Mouse (Mus musculus) CH12F3 (cell line): ENCODE measurements around the gene Stk32b.

Experiments used
- in situ Hi-C: fragments of 300-500 bp; cut with MboI; formaldehyde crosslinking; loops from 2 replicates; pipeline ENCODE4 v1.14.3; 2020; ENCODE audit warnings: low sequenced_read_pairs

The Stk32b gene

DNA sequence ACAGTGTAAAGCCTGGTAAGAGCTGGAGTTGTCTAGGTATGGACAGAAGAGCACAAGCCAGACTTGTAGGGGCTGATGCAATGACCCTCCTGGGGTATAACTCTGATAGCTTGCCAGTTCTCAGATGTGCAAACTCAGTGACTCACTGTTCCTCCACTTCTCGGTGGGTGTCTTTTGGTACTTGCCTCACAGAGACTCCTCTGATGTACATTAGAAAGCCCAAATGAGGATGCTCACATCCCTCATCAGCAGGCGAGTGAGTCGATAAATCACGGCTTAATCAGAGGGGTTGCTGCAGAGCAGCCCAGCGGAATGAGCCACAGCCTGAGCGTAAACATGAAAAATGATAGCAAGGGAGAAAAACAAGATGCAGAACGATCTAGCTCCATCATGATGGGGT lies 46.2 kb downstream of the Stk32b start:
- in situ Hi-C loops: no loop called here

DNA sequence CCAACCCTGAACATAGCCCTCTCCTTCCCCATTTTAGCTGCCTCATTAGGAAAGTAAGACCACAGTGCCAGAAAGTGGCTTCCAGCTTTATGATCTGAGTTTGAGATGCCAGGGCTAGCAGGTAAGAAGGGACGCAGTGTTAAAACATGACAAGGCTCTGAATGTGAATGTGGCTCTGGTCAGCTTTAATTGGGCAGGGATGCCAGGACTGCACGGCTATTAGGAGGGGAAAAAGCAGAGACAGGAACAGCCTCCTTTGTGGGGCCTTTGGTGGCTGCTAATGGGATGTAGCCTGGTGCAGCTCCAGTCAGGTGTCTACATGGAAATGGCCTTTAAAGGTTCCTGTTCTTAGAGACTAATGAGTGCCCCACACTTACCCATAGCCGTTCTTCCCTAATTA lies 52.0 kb downstream of the Stk32b start:
- in situ Hi-C loops: no loop called here

DNA sequence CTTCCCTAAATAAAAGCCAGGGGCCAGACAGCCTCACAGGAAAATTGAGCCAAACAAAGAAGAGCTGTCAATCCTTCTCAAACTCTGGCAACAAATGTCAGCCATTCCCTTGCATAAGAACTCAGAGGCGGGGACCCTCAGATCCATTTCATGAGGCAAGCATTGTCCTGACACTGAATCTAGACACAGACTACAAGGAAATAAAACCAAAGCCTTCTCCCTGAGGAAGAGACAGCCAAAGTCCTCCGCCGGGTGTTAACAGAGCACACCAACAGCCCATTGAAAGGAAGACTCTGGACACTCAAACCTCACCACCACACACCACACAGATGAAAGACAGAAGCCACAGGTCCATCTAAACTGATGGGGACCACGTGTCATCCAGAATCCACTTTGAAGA lies 57.8 kb downstream of the Stk32b start:
- in situ Hi-C loops: no loop called here

DNA sequence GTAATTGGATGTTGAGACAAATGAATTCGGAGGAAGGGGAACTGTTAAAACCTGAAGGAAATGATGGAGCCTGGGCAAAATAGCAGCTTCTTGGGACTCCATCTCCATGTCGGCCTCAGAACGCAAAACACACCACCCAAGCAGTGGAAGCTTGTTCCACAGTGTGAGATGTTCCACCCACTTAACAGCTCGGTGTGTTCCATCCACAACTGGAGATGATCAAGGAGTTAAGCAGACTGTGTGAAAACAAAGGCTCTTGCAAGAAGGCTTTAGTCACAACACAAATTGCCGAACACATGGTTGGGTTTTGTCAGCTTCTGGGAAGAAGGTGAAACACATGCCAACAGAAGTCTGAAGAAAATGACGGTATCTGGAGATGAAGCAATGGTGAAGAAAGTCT lies 59.2 kb downstream of the Stk32b start:
- in situ Hi-C loops: no loop called here

DNA sequence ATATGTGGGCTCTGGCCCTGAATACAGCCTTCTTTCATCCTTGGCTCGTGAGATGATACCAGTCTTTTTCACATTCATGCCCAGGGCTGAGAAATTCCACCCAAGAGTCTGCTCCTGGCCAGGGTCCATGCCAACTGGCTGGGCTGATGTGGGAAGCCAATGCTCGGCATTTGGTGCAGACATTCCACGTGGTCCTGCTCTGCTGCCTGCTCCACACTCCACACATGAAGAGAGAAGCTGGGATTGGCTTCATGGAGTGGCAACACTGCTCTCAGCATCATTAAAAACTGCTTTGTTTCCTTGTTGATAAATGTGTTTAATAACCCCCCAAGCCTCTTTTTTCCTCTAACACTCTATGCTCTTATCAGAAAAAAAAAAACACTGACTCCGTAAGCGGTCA lies 61.8 kb downstream of the Stk32b start:
- in situ Hi-C loops: no loop called here

DNA sequence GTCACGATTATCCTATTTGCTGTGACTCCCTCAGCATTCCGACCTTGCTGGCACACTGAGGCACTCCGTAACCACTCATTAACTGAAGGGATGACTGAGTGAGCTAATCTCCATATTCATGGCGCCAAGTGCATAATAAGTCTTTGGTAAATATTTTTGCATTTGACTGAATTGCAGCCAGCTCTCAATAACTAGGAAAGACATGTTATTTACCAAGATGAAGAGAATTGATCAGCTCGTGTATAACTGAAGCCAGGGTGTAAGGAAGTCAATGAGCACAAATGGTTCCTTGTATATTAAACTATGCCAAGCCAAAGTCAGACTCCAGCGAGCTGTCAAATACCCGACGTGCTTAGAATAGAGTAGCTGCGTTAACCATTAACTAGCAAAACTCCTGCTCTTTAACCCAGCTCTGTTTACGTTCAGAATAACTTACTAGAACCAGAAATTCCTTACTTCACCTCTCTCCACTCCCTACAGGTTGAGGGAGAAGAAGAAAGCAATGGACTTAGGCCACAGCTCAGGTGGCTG lies 66.2 kb downstream of the Stk32b start:
- in situ Hi-C loops: no loop called here

DNA sequence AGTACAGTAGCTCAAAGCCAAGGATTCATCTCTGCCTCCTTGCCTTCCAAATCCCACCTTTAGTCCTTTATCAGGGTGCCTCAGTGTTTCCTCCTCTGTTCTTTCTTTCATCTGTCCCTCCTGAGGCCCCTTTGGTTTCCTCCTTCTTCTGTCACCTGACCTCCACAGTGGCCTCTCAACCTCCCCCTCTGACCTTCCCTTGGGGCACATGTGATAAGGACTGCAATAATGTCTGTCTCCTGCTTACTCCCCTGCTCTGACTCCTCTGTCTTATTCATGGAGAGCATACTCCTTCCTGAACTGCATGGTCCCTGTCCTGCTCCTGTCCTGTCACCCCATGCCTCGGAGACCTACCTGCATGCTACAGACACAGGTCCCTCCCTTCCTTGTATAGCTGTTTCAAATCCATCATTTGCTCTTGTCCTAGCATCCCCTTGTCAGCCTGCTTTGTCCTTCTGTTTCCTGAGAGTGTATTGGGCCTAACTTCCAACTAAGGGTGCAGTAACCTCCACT lies 66.8 kb downstream of the Stk32b start:
- in situ Hi-C loops: no loop called here

DNA sequence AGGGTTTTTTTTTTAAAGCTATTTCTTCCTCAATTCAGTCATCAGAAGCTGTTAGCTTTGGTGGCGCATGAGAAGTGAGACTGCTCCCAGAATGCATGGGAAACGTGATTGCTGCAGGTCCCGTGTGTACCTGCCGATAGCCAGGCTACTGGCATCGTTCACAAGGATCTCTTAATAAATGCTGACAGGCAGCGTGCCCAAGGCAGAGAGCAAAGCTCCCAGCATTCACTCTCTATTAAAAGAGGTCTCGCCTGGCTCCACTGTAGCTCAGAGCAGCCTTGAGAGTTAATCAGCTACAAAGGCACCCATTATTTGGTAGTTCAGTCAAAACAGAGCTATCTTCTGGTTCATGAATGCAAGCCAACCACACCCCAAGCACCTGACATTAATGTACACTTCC lies 72.9 kb downstream of the Stk32b start:
- in situ Hi-C loops: no loop called here

DNA sequence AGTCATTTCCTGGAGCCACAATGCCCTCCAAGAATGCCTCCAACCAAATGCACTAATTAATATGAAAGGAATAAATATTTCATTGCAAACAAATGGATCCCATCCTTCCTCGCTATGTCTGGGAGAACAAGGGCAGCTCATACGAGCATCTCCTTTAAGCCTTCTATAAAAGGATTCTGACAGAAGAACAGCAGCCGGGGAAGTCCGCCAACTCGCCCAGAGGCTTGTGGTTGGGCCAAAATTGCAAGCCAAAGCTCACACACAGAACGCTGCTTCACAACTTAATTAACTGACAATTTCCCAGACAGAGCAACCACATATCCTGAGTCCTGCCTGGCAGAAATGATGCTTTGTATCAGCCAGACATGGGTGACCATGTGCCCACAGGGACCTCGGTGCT lies 74.5 kb downstream of the Stk32b start:
- in situ Hi-C loops: no loop called here

DNA sequence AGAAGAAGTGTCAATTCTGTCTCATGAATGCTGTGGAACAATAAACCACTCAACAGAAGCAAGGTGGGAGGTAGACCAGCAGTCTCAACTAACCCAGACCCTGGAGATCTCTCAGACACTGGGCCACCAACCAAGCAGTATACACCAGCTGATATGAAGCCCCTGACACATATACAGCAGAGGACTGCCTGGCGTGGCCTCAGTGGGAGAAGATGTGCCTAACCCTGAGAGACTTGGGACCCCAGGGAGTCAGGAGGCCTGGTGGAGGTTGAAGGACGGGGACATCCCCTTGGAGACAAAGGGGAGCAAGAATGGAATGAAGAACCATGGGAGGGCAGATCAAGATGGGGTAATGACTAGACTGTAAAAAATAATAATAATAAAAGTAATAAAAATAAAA lies 82.2 kb downstream of the Stk32b start:
- in situ Hi-C loops: no loop called here

DNA sequence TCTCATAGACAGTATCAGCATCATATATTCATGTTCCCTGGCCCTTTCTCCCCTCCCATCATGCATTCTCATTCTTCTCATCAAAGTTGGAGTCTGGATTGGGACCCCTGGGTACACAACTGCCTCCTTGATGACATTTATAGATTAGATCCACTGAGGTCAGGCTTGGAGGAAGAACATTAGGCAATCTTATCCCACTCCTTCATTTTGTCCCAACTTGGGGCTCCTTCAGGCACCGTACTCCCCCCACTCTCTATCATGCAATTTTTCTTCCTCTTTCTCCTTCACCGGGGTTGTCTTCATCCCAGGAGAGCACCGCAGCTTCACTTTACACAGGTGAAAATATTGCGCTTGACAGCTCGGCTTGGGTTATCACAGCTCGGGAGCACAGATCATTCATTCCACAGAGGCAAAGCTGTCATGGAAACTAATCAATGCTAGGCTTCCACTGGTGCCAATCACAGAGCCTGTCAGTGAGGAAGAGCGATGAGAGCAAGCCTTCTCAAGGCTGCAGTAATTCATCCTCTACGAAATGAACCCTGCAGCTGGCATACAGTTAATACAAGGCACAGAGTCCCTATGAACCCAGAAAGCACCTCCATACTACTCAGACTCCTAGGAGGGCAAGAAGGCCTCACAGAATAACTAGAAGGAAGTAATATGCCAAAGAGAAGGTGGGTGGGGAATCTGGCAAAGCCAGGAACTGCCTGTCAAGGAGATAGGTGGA lies 89.4 kb downstream of the Stk32b start:
- in situ Hi-C loops: no loop called here

DNA sequence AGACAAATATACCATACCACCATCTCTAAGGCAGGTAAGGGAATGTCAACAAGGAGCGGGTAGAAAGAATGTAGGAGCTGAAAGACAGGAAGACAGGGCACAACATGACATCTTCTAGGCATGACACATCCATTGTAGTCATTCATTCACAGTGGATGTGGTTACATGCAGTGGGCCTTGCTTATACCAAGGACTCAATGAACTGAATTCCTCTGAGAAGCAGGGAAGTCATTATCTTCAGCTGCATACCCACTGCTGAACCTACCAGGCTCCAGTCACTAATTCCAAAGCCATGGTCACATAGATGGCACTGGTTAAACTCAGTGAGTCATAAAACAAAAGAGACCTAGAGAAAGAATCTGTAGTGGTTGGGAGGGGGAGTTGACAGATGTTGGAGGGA lies 105.1 kb downstream of the Stk32b start:
- in situ Hi-C loops: no loop called here

DNA sequence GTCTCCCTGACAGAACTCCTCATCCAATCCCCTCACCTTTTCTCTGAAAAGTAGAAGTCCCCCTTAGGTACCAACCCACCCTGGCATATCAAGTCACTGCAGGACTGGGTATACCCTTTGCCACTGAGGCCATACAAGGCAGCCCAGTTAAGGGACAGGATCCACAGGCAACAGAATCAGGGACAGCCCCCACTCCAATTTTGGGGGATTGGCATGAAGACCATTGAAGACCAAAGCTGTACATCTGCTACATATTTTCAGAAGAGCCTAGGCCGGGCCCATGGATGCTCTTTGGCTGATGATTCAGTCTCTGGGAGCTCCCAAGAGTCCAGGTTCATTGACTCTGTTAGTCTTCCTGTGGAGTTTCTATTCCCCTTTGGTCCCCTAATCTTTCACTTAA lies 117.4 kb downstream of the Stk32b start:
- in situ Hi-C loops: no loop called here

DNA sequence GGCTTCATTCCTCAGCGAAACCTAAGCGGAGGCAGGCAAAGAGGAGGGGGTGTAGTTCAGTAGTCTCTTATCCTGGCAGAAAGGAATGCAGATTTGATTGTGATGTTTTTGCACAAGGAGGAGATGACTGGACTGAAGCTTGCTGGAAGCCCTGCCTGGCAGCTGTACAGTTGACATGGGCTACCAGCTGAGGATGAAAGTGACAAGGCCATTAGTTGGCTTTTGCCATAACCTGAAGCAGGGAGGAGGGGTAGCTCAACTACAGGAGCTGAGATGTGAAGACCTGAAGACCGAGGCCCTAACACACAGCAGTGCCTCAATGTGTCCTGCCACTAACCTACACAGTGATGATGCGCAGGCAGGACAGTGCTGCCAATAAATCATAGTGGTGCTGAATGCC lies 118.7 kb downstream of the Stk32b start:
- in situ Hi-C loops: no loop called here

DNA sequence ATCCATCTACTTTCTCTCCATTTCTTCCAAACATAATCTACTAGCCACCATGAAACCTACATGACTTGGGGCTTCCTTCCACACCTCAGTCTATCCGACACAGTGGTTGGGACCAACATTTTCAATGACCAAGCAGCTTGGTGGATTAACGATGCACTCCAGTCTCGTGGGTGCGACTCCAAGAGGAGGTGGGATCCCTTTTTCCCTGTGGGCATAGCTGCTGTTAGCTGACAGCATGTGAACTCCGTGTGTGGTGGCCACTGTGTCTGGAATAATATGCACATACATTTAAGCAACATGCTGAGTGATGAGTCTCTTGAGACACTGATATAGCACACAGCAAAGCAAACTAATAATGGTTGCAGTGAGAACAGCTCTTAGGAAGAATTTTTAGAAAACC lies 124.6 kb downstream of the Stk32b start:
- in situ Hi-C loops: no loop called here

DNA sequence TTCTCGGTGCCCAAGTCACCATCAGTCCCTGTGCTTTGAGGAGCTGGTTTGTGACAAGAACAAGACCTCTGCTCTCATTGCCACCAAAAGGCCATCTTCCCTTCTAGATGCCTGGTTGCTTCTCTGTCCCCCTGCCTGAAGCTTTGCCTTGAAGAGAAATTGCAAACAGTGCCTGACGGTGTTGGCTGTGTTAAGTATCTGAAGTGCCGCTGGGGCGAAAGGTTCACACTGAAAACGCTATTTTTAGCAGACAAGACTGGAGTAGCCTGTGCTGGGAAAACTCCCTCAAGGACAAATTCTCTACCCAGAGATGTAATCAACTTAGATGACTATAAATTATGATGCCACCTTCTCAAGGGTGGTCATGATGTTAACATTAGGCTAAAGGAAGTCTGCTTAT lies 129.1 kb downstream of the Stk32b start:
- in situ Hi-C loops: no loop called here

DNA sequence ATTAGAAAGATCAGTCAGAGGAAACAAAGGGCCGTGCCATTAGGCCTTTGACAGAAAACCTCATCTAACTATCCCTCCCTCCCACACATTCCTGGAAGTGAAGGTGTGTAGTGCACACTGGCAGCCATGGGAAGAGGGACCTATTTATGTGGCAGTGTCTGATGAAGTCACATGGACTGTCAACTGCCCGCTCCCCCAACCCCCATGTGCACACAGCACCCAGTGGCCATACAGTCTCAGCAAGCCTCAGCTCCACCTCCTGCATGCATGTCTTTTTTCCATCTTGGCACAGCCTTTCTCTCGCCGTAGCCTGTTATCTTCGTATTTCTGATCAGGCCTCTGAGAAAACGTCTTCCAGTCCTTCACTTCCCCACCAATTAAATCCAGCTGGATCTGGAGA lies 130.9 kb downstream of the Stk32b start:
- in situ Hi-C loops: no loop called here

DNA sequence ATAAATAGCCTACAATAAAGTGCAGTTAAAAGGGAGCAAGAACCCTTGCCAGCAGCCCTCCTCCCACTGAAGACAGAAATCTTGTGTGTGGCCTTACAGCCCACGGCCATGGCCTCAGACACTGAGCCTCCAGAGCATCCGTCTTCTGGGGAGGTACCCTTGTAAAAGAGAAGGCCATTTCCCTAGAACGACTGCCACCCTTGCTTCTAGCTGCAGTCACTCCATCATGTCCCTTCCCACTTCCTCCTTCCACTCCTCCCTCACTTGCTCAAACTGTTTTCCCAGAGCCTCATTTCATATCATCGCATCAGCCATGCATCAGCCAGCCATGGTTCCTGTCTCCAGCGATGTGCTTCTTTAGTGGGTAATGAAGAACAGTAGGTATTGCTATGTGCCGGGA lies 141.5 kb downstream of the Stk32b start:
- in situ Hi-C loops: no loop called here

DNA sequence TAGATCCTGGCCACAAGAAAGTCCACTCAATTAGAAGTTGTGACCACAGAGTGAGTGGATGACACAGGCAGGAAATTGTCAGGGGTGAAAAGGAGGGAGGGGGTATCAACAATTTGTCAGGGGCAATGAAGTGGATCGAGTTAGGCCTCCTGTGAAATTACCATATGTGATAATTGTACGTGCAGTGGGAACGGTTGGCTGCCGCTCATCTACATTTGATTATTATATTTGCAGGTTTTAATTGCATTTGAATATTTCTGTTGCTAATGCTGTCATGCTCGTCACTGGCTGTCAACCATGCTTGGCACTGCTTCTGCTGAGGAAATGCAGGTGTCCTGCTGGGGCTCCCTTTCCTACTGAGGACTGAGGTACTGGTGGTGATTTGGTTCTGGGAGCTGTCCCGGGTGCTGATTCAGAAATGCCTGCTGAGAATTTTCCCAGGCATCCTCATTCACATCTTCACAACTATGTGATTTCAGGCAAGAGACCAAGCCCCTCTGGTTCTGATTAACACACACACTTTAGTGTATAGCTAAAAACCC lies 159.6 kb downstream of the Stk32b start:
- in situ Hi-C loops: no loop called here

DNA sequence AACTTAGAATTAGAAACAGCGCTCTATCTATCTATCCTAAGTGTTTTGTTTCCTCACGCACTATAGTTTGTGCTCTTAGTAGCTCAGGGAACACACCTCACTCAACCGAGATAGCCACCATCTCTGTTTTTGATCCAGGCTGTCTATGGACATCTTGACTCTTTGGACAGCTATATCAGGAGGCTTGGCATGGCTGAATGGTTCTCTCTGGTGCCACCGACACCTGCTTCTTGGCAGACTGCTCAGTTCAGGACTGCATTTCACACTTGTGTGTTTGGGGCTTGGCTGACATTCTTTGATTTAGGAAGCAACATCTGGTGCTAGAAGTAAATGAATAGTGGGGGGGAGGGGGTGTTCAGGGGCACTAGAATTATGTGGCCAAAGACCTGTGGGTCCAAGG lies 162.7 kb downstream of the Stk32b start:
- in situ Hi-C loops: no loop called here

DNA sequence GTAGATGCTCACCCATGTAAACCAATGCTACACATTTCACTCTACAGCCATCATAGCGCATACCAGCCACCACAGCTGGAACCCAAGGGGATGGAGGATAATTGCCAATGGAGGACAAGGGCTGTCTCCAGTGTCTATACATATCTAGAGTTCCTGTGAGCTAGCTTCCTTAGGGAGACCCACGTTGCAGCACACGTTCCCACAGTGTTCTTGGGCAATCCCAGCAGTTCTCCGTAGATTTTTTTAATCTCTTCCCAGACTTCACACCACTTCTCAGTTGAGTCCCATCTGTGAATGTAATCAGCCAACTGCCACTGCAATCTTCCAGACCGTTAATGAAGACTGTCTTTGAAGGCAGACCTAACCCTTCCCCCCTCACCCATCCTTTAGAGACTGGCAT lies 165.3 kb downstream of the Stk32b start:
- in situ Hi-C loops: no loop called here

DNA sequence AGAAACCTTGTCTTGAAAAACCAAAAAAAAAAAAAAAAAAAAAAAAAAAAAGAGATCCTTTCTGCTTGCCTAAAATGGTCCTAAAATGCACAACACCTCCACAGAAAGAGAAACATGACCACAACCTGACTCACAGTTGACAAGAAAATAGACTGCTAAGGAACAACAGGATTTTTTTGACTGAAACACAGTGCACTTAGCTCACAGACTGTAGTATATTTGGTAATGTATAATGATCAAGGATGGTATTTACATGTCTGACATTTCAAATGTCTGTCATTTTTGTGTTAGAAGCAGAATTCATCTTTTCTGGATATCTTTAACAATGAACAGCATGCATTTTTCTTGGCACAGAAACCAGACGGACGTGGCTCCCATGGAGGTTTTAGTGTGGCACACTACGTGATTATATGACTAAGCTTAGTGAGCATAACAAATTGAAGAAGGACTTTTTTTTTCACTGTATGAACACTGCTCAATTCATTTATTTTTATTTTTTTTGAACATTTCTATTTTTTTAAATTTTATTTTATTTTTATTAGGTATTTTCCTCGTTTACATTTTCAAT lies 181.2 kb downstream of the Stk32b start:
- in situ Hi-C loops: no loop called here
